Mouse (Mus musculus): Measurements from ENCODE around the gene Anks3.
A peak's percentile ranks its signal among the peaks of the same experiment; 100 is the strongest.

The Anks3 gene

GRCm38 (mm10) chr16:4928474-4928873 is 35.5 kb downstream of the Anks3 start:
- Histone ChIP-seq H3K36me3 (ENCODE audit: insufficient read depth, low read length) (peaks cover 92% of the 10 kb centered on the region), H3K4me3 (replicated peaks; ENCODE audit: low read length) (no peak overlapping the region), H3K9me3 (ENCODE audit: low read length) (no peaks in the 10 kb centered on the region), H3K27me3 (ENCODE audit: insufficient read depth, low read length) (no peaks in the 10 kb centered on the region), H3K4me1 (replicated peaks; ENCODE audit: low read depth, low read length) (no peaks in the 10 kb centered on the region)
- TF ChIP-seq CTCF (conservative IDR thresholded peaks at IDR 0.05; ENCODE audit: low read length) (no peak), POU5F1 (IDR thresholded peaks at IDR 0.05; ENCODE audit: borderline replicate concordance, low read length) (no peak), NANOG (IDR thresholded peaks at IDR 0.05; ENCODE audit: borderline replicate concordance, low read length) (no peak)

GRCm38 (mm10) chr16:4927967-4928366 is 36.0 kb downstream of the Anks3 start:
- TF ChIP-seq NANOG (IDR thresholded peaks at IDR 0.05; ENCODE audit: borderline replicate concordance, low read length) (no peak), CTCF (conservative IDR thresholded peaks at IDR 0.05; ENCODE audit: low read length) (no peak), POU5F1 (IDR thresholded peaks at IDR 0.05; ENCODE audit: borderline replicate concordance, low read length) (no peak)
- H3K4me1 ChIP-seq (replicated peaks; ENCODE audit: low read depth, low read length), result no peaks in the 10 kb centered on the region
- H3K36me3 ChIP-seq (ENCODE audit: insufficient read depth, low read length), result peaks cover 92% of the 10 kb centered on the region
- H3K9me3 ChIP-seq (ENCODE audit: low read length), result no peaks in the 10 kb centered on the region
- no peaks in the 10 kb centered on the region for H3K27me3 ChIP-seq (ENCODE audit: insufficient read depth, low read length)
- H3K4me3 ChIP-seq (replicated peaks; ENCODE audit: low read length), result no peak overlapping the region

- Histone ChIP-seq H3K4me1 (replicated peaks; ENCODE audit: low read depth, low read length) (no peaks in the 10 kb centered on the region), H3K36me3 (ENCODE audit: insufficient read depth, low read length) (peaks cover 96% of the 10 kb centered on the region), H3K4me3 (replicated peaks; ENCODE audit: low read length) (no peak overlapping the region), H3K9me3 (ENCODE audit: low read length) (no peaks in the 10 kb centered on the region), H3K27me3 (ENCODE audit: insufficient read depth, low read length) (no peaks in the 10 kb centered on the region)
- TF ChIP-seq POU5F1 (IDR thresholded peaks at IDR 0.05; ENCODE audit: borderline replicate concordance, low read length), result no peak
- no peak for TF ChIP-seq NANOG (IDR thresholded peaks at IDR 0.05; ENCODE audit: borderline replicate concordance, low read length)
- TF ChIP-seq CTCF (conservative IDR thresholded peaks at IDR 0.05; ENCODE audit: low read length), result no peak
Observed at GRCm38 (mm10) chr16:4923996-4924395, 40.0 kb downstream of the Anks3 start.

- Histone ChIP-seq H3K27me3 (ENCODE audit: insufficient read depth, low read length) (no peaks in the 10 kb centered on the region), H3K4me3 (replicated peaks; ENCODE audit: low read length) (no peak overlapping the region), H3K36me3 (ENCODE audit: insufficient read depth, low read length) (peaks cover 93% of the 10 kb centered on the region), H3K9me3 (ENCODE audit: low read length) (no peaks in the 10 kb centered on the region), H3K4me1 (replicated peaks; ENCODE audit: low read depth, low read length) (no peaks in the 10 kb centered on the region)
- TF ChIP-seq CTCF (conservative IDR thresholded peaks at IDR 0.05; ENCODE audit: low read length) (no peak), NANOG (IDR thresholded peaks at IDR 0.05; ENCODE audit: borderline replicate concordance, low read length) (no peak), POU5F1 (IDR thresholded peaks at IDR 0.05; ENCODE audit: borderline replicate concordance, low read length) (no peak)
Observed at GRCm38 (mm10) chr16:4922481-4922880, 41.5 kb downstream of the Anks3 start.

GRCm38 (mm10) chr16:4920556-4920955 is 43.4 kb downstream of the Anks3 start:
- H3K4me1 ChIP-seq (replicated peaks; ENCODE audit: low read depth, low read length), result peaks cover 12% of the 10 kb centered on the region
- no peak overlapping the region for H3K4me3 ChIP-seq (replicated peaks; ENCODE audit: low read length)
- H3K9me3 ChIP-seq (ENCODE audit: low read length), result no peaks in the 10 kb centered on the region
- TF ChIP-seq CTCF (conservative IDR thresholded peaks at IDR 0.05; ENCODE audit: low read length), result no peak
- no peak for TF ChIP-seq POU5F1 (IDR thresholded peaks at IDR 0.05; ENCODE audit: borderline replicate concordance, low read length)
- no peak for TF ChIP-seq NANOG (IDR thresholded peaks at IDR 0.05; ENCODE audit: borderline replicate concordance, low read length)
- H3K36me3 ChIP-seq (ENCODE audit: insufficient read depth, low read length), result peaks cover 90% of the 10 kb centered on the region
- no peaks in the 10 kb centered on the region for H3K27me3 ChIP-seq (ENCODE audit: insufficient read depth, low read length)

GRCm38 (mm10) chr16:4916608-4917007 is 47.4 kb downstream of the Anks3 start:
- peaks cover 84% of the 10 kb centered on the region for H3K36me3 ChIP-seq (ENCODE audit: insufficient read depth, low read length)
- H3K4me3 ChIP-seq (replicated peaks; ENCODE audit: low read length), result no peak overlapping the region
- no peak for TF ChIP-seq POU5F1 (IDR thresholded peaks at IDR 0.05; ENCODE audit: borderline replicate concordance, low read length)
- no peak for TF ChIP-seq CTCF (conservative IDR thresholded peaks at IDR 0.05; ENCODE audit: low read length)
- no peak for TF ChIP-seq NANOG (IDR thresholded peaks at IDR 0.05; ENCODE audit: borderline replicate concordance, low read length)
- peaks cover 42% of the 10 kb centered on the region for H3K4me1 ChIP-seq (replicated peaks; ENCODE audit: low read depth, low read length)
- H3K9me3 ChIP-seq (ENCODE audit: low read length), result no peaks in the 10 kb centered on the region
- no peaks in the 10 kb centered on the region for H3K27me3 ChIP-seq (ENCODE audit: insufficient read depth, low read length)

- H3K9me3 ChIP-seq (ENCODE audit: low read length), result no peaks in the 10 kb centered on the region
- H3K4me3 ChIP-seq (replicated peaks; ENCODE audit: low read length), result no peak overlapping the region
- peaks cover 48% of the 10 kb centered on the region for H3K4me1 ChIP-seq (replicated peaks; ENCODE audit: low read depth, low read length)
- no peaks in the 10 kb centered on the region for H3K27me3 ChIP-seq (ENCODE audit: insufficient read depth, low read length)
- peaks cover 84% of the 10 kb centered on the region for H3K36me3 ChIP-seq (ENCODE audit: insufficient read depth, low read length)
- no peak for TF ChIP-seq POU5F1 (IDR thresholded peaks at IDR 0.05; ENCODE audit: borderline replicate concordance, low read length)
- no peak for TF ChIP-seq NANOG (IDR thresholded peaks at IDR 0.05; ENCODE audit: borderline replicate concordance, low read length)
- no peak for TF ChIP-seq CTCF (conservative IDR thresholded peaks at IDR 0.05; ENCODE audit: low read length)
Observed at GRCm38 (mm10) chr16:4915931-4916330, 48.1 kb downstream of the Anks3 start.

GRCm38 (mm10) chr16:4913783-4914735 is 49.9 kb downstream of the Anks3 start:
- no peak for TF ChIP-seq POU5F1 (IDR thresholded peaks at IDR 0.05; ENCODE audit: borderline replicate concordance, low read length)
- TF ChIP-seq CTCF (conservative IDR thresholded peaks at IDR 0.05; ENCODE audit: low read length), result peak; percentile 96

More at GRCm38 (mm10) chr16:4913783-4914735, 49.9 kb downstream of the Anks3 start:
- Histone ChIP-seq H3K4me3 (replicated peaks; ENCODE audit: low read length) (0 out of 2 replicates have a peak overlapping the region, but pooled peaks have one; percentile 29), H3K36me3 (ENCODE audit: insufficient read depth, low read length) (peaks cover 77% of the 10 kb centered on the region), H3K4me1 (replicated peaks; ENCODE audit: low read depth, low read length) (peaks cover 61% of the 10 kb centered on the region), H3K9me3 (ENCODE audit: low read length) (no peaks in the 10 kb centered on the region), H3K27me3 (ENCODE audit: insufficient read depth, low read length) (no peaks in the 10 kb centered on the region)
